Mouse (Mus musculus): ENCODE measurements around the gene Mapk8ip1. TPM values are rescaled to one million over a fixed set of nuclear protein-coding genes. Genes with fewer than 3 reads are reported as not detected.

The Mapk8ip1 gene
- total and polyA plus RNA-seq, 2 experiments from 2014 or later = 150 to 225 TPM

DNA sequence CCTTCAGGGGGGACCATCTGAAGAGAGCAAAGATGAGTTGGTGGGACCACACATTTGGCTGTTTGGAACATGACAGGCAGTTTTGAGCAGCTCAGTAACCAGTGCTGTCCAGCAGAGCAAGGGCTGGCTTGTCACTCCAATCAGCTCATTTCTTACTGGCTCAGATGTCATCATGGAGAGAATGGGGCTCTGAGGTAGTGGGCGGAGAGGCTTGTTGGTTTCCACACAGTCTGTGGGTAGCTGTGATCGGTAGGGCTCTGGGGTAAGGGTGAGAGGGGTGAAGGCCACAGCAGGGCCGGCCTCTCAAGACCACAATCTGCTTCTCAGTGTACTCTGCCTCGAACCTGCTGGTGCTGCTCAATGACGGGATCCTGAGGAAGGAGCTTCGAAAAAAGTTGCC lies 24.8 kb downstream of the Mapk8ip1 start:
- H3K4me2 ChIP-seq (ENCODE audit: low read depth) = peak overlapping the region; percentile 93; the same call in 1 of the 2 replicates
- no peak for ATAC-seq
- no peaks in the 10 kb centered on the region for H3K9me3 ChIP-seq (ENCODE audit: low read length)
- peaks cover 36% of the 10 kb centered on the region for H3K36me3 ChIP-seq (ENCODE audit: insufficient read depth)
- no peak for DNase-seq
- peaks cover 23% of the 10 kb centered on the region for H3K4me1 ChIP-seq (ENCODE audit: insufficient read depth)
- no peak overlapping the region for H3K27ac ChIP-seq (ENCODE audit: low read depth, low read length)
- TF ChIP-seq CTCF (IDR thresholded peaks at IDR 0.05; ENCODE audit: low read depth) = no peak
- WGBS = 86% methylated on average over 6 of the region's 6 CpGs
- H3K9ac ChIP-seq = peak overlapping the region; percentile 75; the same call in 1 of the 2 replicates
- H3K4me3 ChIP-seq (ENCODE audit: low read depth, low read length) = peak overlapping the region; percentile 70; the same call in 1 of the 2 replicates
- no peaks in the 10 kb centered on the region; the same call in 1 of the 2 replicates for H3K27me3 ChIP-seq (ENCODE audit: insufficient read depth, low read length)

DNA sequence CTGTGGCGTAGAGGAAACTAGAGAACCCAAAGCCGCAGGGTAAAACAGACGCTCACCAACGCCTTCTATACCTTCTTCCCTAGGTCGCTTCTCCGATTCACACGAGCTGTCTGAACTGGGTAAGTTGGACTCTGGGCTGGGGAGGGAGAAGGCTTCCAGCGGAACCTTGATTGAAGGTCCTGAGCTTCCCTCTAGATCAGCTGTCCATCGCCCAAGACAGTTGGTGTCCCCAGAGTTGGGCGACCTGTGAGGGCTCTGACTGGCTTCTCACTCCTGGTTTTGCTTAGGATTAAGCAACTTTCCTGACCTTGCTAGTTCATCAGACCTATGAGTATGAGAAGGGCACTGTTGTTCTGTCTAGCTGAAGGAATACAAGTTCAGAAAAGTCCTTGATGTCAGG lies 25.3 kb downstream of the Mapk8ip1 start:
- H3K27me3 ChIP-seq (ENCODE audit: insufficient read depth, low read length) = no peaks in the 10 kb centered on the region; the same call in 1 of the 2 replicates
- peak overlapping the region; percentile 70 for H3K4me3 ChIP-seq (ENCODE audit: low read depth, low read length)
- no peak for ATAC-seq
- peak overlapping the region; percentile 80 for H3K27ac ChIP-seq (ENCODE audit: low read depth, low read length)
- H3K9me3 ChIP-seq (ENCODE audit: low read length) = no peaks in the 10 kb centered on the region
- 12% methylated on average over 10 of the region's 10 CpGs for WGBS
- DNase-seq = no peak
- peaks cover 31% of the 10 kb centered on the region for H3K36me3 ChIP-seq (ENCODE audit: insufficient read depth)
- H3K4me2 ChIP-seq (ENCODE audit: low read depth) = peak overlapping the region; percentile 93
- no peak for TF ChIP-seq CTCF (IDR thresholded peaks at IDR 0.05; ENCODE audit: low read depth)
- H3K4me1 ChIP-seq (ENCODE audit: insufficient read depth) = peaks cover 23% of the 10 kb centered on the region
- peak overlapping the region; percentile 75 for H3K9ac ChIP-seq

DNA sequence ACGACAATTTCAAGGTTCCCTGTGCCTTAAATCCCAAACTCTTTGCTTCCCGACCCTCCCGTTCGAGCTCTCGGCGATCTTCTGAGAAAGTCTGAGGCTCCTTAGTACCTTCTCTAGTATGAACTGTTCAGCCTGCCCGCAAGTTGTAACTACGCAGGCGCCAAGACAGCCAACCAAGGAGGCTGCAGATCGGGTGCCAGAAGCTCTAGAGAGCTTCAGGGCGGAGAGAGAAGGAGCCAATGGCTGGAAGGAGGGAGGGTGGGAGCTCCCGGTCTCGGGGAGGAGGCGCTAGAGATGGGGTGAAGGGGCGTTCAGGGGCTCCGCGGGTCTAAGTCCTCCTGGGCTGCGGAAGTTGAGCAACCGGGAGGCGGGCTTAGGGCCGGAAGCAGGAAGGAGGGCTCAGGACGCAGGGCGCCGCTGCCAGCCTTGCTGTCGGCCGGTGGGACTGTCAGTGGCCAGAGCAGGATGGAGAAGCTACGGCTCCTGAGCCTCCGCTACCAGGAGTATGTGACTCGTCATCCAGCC lies 25.9 kb downstream of the Mapk8ip1 start:
- Histone ChIP-seq H3K27ac (ENCODE audit: low read depth, low read length) (peak overlapping the region; percentile 80), H3K4me1 (ENCODE audit: insufficient read depth) (peaks cover 23% of the 10 kb centered on the region), H3K36me3 (ENCODE audit: insufficient read depth) (peaks cover 25% of the 10 kb centered on the region), H3K9ac (peak overlapping the region; percentile 75), H3K4me3 (ENCODE audit: low read depth, low read length) (peak overlapping the region; percentile 70), H3K27me3 (ENCODE audit: insufficient read depth, low read length) (no peaks in the 10 kb centered on the region; the same call in 1 of the 2 replicates), H3K9me3 (ENCODE audit: low read length) (no peaks in the 10 kb centered on the region), H3K4me2 (ENCODE audit: low read depth) (peak overlapping the region; percentile 93)
- TF ChIP-seq CTCF (IDR thresholded peaks at IDR 0.05; ENCODE audit: low read depth) = peak; percentile 36; the same call in 1 of the 2 replicates
- ATAC-seq (peak; percentile 97), DNase-seq (peak; percentile 98)
- 2% methylated on average over 28 of the region's 29 CpGs for WGBS

DNA sequence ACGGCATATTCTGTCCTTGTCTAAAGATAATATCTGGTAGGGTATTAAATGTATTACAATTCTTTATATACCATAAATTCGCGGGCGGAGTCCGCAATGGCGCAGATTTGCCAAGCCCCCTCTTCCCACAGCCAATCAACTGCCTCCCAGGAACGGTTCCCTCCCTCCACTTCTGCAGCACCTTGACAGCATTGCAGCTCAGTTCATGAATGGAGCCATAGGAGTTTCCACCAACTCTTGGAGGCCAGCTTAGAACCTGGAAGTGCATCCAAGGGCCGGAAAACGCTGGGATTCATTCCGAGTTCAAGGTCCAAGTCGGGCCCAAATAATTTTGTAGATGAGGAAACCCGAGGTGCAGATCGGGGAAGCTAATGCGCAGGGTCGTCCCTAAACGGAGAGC lies 26.5 kb downstream of the Mapk8ip1 start, which contains the start of the genes Pex16 and Large2:
Pex16 (plus strand) TSS at position 163 of the 400 bp plus-strand sequence.
Large2 (minus strand) TSS at position 356 of the 400 bp plus-strand sequence.
- peak within 1 kb of the TSS; percentile 70 for H3K4me3 ChIP-seq (ENCODE audit: low read depth, low read length)
- peaks cover 18% of the 10 kb centered on the region for H3K36me3 ChIP-seq (ENCODE audit: insufficient read depth)
- peak within 1 kb of the TSS; percentile 75 for H3K9ac ChIP-seq
- peaks cover 23% of the 10 kb centered on the region for H3K4me1 ChIP-seq (ENCODE audit: insufficient read depth)
- H3K4me2 ChIP-seq (ENCODE audit: low read depth) = peak within 1 kb of the TSS; percentile 93
- no peak for TF ChIP-seq CTCF (IDR thresholded peaks at IDR 0.05; ENCODE audit: low read depth)
- WGBS = 4% methylated on average over 16 of the region's 16 CpGs
- peak; percentile 54 for ATAC-seq
- H3K9me3 ChIP-seq (ENCODE audit: low read length) = no peaks in the 10 kb centered on the region
- peak within 1 kb of the TSS; percentile 80 for H3K27ac ChIP-seq (ENCODE audit: low read depth, low read length)
- DNase-seq = peak; percentile 70
- peaks cover 4% of the 10 kb centered on the region; the same call in 1 of the 2 replicates for H3K27me3 ChIP-seq (ENCODE audit: insufficient read depth, low read length)

DNA sequence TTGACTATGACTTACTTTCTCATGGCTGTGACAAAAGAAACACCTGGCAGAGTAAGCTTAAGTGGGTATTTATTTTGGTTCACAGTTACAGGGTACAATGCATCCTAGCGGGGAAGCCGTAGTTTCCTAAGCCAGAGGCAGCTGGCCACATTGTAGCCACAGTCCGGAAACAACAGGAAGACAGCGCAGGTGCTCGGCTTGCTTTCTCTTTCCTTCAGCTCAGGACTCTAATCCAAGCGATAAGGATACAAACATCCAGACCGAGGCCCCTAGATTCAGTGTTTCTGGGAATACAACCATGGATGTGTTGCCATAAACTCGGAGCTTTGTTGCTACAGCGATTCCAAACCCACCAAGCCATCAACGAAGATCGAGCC lies 27.6 kb downstream of the Mapk8ip1 start:
- Histone ChIP-seq H3K9me3 (ENCODE audit: low read length) (no peaks in the 10 kb centered on the region), H3K4me3 (ENCODE audit: low read depth, low read length) (no peak overlapping the region), H3K4me1 (ENCODE audit: insufficient read depth) (peaks cover 23% of the 10 kb centered on the region), H3K27ac (ENCODE audit: low read depth, low read length) (no peak overlapping the region), H3K36me3 (ENCODE audit: insufficient read depth) (peaks cover 8% of the 10 kb centered on the region), H3K9ac (no peak overlapping the region), H3K27me3 (ENCODE audit: insufficient read depth, low read length) (peaks cover 6% of the 10 kb centered on the region; the same call in 1 of the 2 replicates), H3K4me2 (ENCODE audit: low read depth) (no peak overlapping the region)
- DNase-seq = no peak
- TF ChIP-seq CTCF (IDR thresholded peaks at IDR 0.05; ENCODE audit: low read depth) = no peak
- no peak for ATAC-seq
- 64% methylated on average over 11 of the region's 11 CpGs for WGBS

DNA sequence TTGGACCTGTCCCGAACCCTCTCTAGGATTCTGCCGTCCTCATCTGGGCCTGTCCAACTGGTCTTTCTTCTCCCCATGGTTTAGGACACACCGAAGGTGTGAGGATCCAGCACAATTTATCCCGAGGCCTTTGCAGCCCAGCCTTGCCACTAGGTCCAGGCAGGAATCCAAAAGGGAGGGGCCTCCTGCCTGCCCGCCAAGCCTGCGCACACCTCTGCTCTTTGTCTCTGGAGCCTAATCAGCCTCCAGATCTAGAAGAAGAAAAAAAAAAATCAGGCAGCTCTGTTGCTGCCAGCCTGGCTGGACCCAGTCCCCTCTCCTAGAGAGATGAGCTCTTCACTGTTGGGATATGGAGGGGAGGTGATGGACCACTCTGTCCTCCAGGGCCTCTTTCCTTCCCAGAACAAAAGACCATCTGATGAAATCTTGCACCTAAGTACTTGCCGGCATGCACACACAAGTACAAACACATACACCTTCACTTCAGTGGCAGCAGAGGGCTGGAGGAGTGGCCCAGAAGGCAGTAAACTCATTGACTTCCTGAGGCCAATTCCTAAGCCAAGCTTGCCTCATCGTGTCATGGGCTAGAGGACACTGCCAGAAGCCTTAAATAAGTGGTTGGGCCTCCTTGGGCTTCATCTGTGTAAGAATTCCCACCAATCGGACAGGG lies 28.2 kb downstream of the Mapk8ip1 start:
- Histone ChIP-seq H3K4me1 (ENCODE audit: insufficient read depth) (peaks cover 23% of the 10 kb centered on the region), H3K27ac (ENCODE audit: low read depth, low read length) (no peak overlapping the region), H3K9me3 (ENCODE audit: low read length) (no peaks in the 10 kb centered on the region), H3K4me2 (ENCODE audit: low read depth) (no peak overlapping the region), H3K27me3 (ENCODE audit: insufficient read depth, low read length) (peaks cover 6% of the 10 kb centered on the region; the same call in 1 of the 2 replicates), H3K9ac (no peak overlapping the region), H3K36me3 (ENCODE audit: insufficient read depth) (peaks cover 4% of the 10 kb centered on the region; the same call in 1 of the 2 replicates), H3K4me3 (ENCODE audit: low read depth, low read length) (no peak overlapping the region)
- no peak for TF ChIP-seq CTCF (IDR thresholded peaks at IDR 0.05; ENCODE audit: low read depth)
- ATAC-seq = no peak
- DNase-seq = no peak
- 16% methylated on average over 9 of the region's 9 CpGs for WGBS
